Mouse (Mus musculus): ENCODE measurements around the gene Inpp5b.

Gene Inpp5b

DNA sequence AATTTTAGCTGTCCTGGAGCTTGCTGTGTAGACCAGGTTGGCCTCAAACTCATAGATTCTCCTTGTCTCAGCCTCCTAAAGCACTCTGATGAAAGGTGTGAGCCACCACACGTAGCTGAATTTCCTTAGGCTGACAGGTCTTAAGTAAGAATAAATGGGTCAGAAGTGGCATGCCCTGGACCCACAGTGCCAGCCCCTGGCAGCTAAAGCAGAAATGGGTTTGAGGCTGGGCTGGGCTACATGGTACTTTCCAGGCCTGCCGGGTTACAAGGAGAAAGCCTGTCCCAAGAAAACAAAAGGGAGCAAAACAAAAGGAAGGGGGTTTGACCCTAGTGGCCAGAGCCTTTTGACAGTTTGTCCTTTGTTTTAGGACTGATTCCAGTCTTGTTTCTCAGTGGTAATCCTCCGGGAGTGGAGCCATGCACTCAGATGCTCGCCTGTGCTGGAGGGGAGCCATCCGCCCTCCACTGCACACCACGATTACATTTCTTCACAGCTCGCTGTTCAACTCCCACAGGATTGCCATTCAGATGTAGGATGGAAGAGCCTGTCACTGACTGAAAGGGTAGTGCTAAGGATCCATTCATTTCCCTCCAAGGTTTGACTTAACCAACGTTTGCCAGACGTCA is 69.8 kb downstream of the Inpp5b start:
- no peak for DNase-seq (ENCODE audit: low spot score in 2 of 2)

DNA sequence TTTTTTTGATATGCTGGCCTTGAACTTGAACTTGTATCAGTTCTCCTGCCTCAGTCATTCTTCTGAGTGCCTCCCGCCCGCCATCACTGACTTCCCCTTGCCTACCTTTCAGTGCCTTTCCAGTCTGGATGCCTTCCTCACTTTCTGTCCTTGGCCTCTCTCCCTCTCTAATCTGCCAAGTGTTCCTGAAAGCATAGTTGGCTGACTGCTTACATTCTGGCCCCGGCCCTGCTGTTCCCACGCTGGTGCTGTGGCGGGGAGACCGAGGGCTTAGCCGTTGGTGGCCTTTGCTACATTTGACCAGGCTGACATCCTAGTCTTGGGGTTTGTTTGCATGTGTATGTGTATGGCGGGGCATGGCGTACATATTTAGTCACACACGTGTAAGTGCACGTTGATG is 74.3 kb downstream of the Inpp5b start:
- DNase-seq (ENCODE audit: low spot score in 2 of 2): no peak

DNA sequence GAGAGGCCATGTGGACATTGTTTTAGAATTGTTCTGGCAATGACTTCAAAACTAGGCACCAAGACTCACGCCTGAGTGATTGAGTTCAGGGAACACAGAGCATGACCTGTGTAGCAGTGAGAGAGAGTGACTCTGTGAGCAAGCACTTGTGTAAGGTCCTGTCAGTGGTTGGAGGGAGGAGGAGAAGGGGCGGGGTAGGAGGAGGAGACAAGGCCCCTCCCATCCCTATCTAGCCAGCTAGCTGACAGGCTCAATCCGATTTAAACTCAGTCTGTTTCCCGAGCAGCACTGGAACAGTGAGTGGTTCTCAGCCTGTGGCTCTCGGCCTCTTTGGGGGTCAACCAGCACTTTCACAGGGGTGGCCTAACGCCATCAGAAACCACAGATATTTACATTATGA is 76.2 kb downstream of the Inpp5b start:
- DNase-seq (ENCODE audit: low spot score in 2 of 2): no peak

DNA sequence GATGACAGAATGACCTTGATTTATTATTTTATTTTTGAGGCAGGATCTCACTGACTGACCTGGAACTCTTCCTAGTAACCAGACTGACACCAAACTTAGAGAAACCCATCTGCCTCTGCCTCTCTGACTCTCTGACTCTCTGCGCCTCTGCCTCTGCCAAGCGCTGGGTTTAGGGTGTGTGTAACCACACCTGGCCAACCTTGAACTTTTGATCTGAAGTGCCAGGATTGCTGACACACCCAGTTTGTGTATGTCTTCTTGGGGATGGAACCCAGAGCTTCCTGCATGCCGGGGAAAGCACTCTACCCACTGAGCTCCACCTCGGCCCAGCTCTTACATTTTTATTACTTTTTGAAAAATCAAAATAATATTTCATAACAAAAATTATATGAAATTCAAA is 77.2 kb downstream of the Inpp5b start:
- no peak for DNase-seq (ENCODE audit: low spot score in 2 of 2)

DNA sequence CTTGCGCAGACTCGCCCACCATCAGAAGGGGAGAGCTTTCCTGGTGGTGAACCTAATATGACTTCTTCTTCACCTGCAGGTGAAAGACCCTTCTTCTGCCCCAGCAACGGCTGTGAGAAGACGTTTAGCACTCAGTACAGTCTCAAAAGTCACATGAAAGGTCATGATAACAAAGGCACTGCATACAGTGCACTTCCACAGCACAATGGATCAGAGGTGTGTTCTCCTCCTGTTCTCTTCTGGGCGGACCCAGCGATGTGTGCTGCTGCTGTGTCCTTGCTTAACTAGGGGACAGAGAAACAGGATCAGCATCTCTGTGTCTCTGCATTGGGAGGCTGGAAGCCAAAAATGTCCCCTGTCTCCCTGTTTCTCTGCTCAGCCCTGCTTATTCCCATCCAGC is 83.3 kb downstream of the Inpp5b start:
- no peak for DNase-seq (ENCODE audit: low spot score in 2 of 2)

DNA sequence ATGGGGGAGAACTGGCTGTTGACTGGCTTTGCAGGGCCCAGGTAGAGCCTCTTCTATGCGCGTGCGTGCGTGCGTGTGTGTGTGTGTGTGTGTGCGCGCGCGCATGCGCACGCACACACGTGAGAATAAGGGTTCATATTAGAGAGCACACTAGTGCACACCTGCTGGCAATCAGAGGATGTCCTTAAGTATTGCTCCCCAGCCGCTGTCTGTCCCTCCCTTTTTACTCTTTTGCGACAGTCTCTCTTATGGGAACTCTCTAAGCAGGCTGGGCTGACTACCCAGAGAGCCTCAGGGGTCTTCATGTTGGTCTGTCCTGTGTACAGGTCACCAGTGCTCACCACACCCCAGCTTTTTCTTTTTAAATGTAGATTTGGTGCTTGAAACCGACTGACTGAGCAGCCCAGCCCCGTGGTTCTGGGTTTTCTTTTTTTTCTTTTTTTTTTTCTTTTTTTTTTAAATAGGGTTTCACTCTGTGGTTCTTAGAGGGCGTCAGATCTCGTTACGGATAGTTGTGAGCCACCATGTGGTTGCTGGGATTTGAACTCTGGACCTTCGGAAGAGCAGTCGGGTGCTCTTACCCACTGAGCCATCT is 83.8 kb downstream of the Inpp5b start:
- no peak for DNase-seq (ENCODE audit: low spot score in 2 of 2)

DNA sequence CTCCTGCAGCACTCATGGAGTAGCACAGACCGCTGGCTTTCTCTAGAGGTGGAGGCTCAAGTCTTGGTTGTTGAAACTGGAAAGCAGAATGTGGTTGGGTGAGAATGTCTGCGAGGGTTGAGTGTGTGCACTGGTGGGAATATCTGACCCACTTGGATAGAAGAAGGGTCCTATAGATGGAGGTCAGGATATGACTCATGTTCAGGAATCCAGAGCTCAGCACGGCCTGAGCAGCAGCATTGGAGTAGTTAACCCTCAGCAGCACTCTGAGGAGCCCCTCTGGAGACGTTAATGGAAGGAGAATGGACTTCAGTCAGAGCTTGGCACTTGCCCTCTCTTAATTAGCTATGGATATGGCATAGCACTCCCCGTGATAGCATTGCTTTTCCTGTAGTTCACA is 88.0 kb downstream of the Inpp5b start:
- no peak for DNase-seq (ENCODE audit: low spot score in 2 of 2)

DNA sequence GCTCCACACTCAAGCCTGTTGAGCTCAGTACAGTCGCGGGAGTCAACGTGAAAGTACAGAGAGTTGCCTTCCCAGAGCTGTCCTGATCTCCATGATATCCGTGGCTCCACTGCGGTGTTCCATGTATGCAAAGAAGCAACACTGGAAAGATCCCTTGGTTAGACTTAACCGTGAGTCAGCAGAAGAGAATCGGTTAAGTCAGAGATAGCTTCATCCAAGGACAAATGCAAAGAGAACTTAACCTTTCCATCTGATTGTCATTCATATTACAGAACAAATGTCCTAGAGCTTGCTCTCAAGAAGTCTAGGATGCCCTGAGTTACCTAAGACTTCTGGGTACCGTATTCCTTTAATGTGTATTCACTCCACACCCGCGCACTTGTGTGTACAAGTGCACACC is 91.1 kb downstream of the Inpp5b start:
- no peak for DNase-seq (ENCODE audit: low spot score in 2 of 2)

DNA sequence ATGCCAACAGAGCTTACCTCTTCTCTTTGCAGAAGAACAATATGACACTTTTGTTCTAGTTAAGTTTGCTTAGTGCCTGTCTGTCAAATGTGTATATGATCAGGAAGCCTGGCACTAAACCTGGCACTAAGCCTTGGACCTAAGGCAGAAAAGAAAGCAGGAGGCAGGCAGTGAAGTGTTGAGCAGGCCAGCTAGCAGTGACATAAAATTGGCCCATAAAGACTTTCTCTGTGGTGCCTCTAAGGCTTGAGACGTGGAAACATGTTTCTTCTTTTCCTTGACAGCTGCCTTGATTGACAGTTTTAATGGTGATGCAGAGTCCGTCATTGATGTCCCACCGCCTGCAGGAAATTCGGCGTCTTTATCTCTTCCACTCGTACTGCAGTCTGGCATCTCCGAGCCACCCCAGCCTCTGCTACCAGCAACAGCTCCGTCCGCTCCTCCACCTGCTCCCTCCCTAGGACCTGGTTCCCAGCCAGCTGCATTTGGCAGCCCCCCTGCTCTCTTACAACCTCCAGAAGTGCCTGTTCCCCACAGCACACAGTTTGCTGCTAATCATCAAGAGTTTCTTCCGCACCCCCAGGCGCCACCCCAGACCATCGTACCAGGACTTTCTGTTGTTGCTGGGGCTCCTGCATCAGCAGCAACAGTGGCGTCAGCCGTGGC is 96.5 kb downstream of the Inpp5b start:
- DNase-seq (ENCODE audit: low spot score in 2 of 2): no peak

DNA sequence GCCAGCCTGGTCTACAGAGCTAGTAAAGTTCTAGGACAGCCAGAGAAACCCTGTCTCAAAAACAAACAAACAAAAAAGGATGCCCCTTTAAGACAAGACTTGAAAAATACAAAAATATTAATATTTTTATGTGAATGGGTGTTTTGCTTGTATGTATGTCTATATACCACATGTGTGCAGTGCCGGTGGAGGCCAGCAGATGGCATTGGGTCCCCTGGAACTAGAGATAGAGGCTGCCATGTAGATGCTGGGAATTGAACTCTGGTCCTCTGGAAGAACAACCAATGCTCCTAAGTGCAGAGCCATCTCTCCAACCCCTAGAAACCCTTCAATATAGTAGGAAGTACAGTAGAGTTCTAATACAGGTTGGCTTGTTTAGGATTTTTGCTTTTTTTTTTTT is 99.3 kb downstream of the Inpp5b start:
- DNase-seq (ENCODE audit: low spot score in 2 of 2): no peak

DNA sequence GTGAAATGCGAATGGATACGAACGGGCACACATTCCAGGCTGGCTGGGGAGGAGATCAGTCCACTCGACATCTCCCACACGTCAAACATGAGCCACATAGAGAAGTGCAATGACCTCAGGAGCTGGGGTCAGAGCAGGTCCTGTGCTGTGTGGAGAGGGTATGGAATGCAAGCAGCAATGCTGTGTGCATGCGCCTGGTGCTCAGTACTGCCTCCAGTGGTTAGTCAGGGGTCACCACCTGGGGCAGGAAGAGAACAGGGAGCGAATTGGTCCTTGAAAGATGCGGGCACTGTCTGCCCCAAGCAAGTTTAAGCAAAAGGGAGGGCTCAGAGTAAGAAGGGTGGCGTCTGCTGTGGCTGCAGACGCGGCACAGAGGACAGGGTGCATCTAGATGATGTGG is 101.8 kb downstream of the Inpp5b start:
- peak in 1 of 2 experiments; percentile 47 for DNase-seq (ENCODE audit: low spot score in 2 of 2)

DNA sequence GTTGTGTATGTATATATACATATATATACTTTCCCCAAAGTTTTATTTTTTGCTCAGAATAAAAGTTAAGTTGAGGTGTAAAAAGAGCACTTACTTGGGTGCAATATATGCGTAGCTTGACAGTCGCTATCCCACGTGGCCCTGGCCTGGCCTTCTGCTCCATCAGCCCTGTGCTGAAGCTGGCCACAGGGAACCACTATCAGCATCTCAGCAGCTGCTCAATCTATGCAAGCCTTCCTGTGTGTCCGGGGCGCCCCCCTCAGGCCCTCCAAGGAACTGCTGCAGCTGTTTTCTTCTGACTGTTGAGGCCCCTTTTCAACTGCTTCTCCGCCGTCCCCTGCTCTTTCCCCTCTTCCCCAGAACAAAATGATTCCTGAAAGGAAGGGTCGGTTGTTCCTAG is 105.9 kb downstream of the Inpp5b start:
- DNase-seq (ENCODE audit: low spot score in 2 of 2): peak; percentile 60 to 78

DNA sequence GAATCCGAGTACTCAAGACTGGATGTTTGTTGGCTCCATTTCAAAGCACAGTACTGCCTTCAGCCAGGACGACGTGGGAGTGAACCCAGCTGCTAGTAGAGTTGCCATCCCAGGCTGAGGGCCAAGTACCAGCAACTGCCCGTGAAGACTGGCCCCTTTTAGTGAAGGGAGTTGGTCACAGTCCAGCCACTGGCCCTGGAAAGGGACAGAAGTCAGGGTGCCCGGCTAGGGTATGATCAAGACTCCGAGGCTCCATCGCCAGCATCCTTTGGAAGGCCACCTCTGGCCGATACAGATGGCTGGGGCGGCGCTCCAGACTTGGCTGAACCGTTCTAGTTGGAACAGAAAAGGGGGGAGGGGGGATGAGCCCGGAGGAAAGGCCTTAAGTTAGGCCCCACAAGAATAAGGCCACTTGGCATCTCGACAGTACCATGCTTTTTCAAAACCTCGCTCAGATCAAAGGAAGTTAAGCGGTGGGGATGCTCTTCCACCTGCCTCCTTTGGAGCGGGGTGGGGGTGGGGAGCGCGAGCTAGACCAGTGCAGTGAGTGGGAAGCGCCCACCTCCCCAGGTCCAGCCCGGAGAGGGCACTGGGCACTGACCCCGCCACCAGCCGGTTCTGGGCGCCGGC is 108.1 kb downstream of the Inpp5b start:
- DNase-seq (ENCODE audit: low spot score in 2 of 2): peak in 1 of 2 experiments; percentile 29

DNA sequence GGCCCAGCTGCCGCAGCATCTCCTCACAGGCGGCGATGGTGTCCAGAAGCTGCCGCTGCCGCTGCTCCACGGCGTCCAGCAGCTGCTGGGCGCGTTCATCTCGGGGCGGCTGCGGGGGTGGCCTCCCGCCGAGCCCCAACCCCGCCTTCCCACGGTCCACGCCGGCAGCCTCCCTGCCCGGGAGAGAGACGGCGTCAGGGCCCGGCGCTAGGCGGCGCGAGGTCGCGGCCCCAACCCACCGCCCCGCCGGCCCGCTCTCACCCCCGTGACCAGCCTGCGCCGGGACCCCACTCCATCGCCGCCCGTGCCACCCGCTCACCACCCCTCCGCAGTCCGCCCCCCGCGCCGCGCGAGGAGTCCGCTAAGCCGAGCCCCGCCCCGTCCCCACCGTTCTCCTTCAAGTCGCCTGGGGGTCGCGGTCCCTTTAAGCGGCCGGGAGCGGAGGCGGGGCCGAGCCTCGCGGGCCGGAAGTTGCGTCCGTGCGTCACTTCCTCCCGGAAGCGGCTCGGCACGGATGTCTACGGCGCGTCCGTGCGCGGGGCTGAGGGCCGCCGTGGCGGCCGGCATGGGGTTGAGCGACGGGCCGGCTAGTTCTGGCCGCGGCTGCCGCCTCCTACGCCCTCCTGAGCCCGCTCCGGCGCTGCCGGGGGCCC is 108.7 kb downstream of the Inpp5b start, which contains the start of gene Yrdc:
Yrdc (plus strand) TSS at position 419 of the 653 bp plus-strand sequence.
- DNase-seq (ENCODE audit: low spot score in 2 of 2): peak; percentile 90 to 92
